Mouse (Mus musculus) gastrocnemius, postnatal 25 days (tissue): ENCODE results near the gene Tnfsf9. TPM values are rescaled to one million over a fixed set of nuclear protein-coding genes. Genes with fewer than 3 reads are reported as not detected.

Source experiments
- DNase-seq: peaks from one replicate; pipeline ENCODE4 v3.0.0; 2022
- total RNA-seq, 2 experiments: library from RNA; stranded (reverse); gene quantifications; 1 replicate in 1 of 2; 2 replicates in 1 of 2; pipeline ENCODE4 v1.2.3; 2021

Tnfsf9 gene
- total RNA-seq, 2 experiments from 2014 or later, result 0.27 to 0.41 TPM

- DNase-seq, result no peak
Observed at GRCm38 (mm10) chr17:57134693-57135092, 29.6 kb downstream of the Tnfsf9 start.

- no peak for DNase-seq
Observed at GRCm38 (mm10) chr17:57135635-57136034, 30.5 kb downstream of the Tnfsf9 start.

GRCm38 (mm10) chr17:57138676-57139075 lies 33.6 kb downstream of the Tnfsf9 start:
- no peak for DNase-seq

GRCm38 (mm10) chr17:57139708-57140107 lies 34.6 kb downstream of the Tnfsf9 start:
- DNase-seq, result no peak

GRCm38 (mm10) chr17:57143704-57144103 lies 38.6 kb downstream of the Tnfsf9 start:
- DNase-seq, result no peak

- no peak for DNase-seq
Observed at GRCm38 (mm10) chr17:57145115-57145514, 40.0 kb downstream of the Tnfsf9 start.

GRCm38 (mm10) chr17:57148343-57148742 lies 43.2 kb downstream of the Tnfsf9 start:
- DNase-seq, result no peak

GRCm38 (mm10) chr17:57148994-57149803 lies 44.1 kb downstream of the Tnfsf9 start, which contains the start of gene Cd70:
Gene Cd70, minus strand, starts transcription at chr17:57149777.
- DNase-seq, result no peak

- no peak for DNase-seq
Observed at GRCm38 (mm10) chr17:57153006-57153405, 47.9 kb downstream of the Tnfsf9 start.

GRCm38 (mm10) chr17:57153787-57154186 lies 48.7 kb downstream of the Tnfsf9 start:
- DNase-seq, result no peak

Other genes starting within 250 kb of the Tnfsf9 start
- not detected for gene Acsbg2, start 230.9 kb upstream of the Tnfsf9 start, total RNA-seq
- gene 1700061G19Rik, start 229.8 kb upstream of the Tnfsf9 start, total RNA-seq, result not detected
- 10 to 100 TPM; 16.0 to 16.5 TPM for gene Mllt1, start 169.9 kb upstream of the Tnfsf9 start, total RNA-seq
- not detected for gene Acer1, start 123.2 kb upstream of the Tnfsf9 start, total RNA-seq
- gene Clpp, start 115.0 kb upstream of the Tnfsf9 start, total RNA-seq, result 10 to 100 TPM; 29.8 to 31.3 TPM
- 10 to 100 TPM; 24.4 to 28.3 TPM for gene Alkbh7, start 108.0 kb upstream of the Tnfsf9 start, total RNA-seq
- not detected for gene Pspn, start 105.3 kb upstream of the Tnfsf9 start, total RNA-seq
- gene Gtf2f1, start 94.0 kb upstream of the Tnfsf9 start, total RNA-seq, result 10 to 100 TPM; 16.1 to 18.7 TPM
- gene Gm17949, start 93.9 kb upstream of the Tnfsf9 start, total RNA-seq, result not detected
- 10 to 100 TPM; 23.4 to 24.1 TPM for gene Khsrp, start 73.8 kb upstream of the Tnfsf9 start, total RNA-seq
- not detected for gene Slc25a41, start 63.7 kb upstream of the Tnfsf9 start, total RNA-seq
- under 1 TPM; 0.77 to 0.99 TPM for gene Crb3, start 46.2 kb upstream of the Tnfsf9 start, total RNA-seq
- gene Slc25a23, start 45.5 kb upstream of the Tnfsf9 start, total RNA-seq, result 10 to 100 TPM; 35.8 to 48.9 TPM
- gene Dennd1c, start 26.8 kb upstream of the Tnfsf9 start, total RNA-seq, result 1 to 10 TPM in 1 of 2 experiments, under 1 TPM in 1; 0.31 to 1.2 TPM
- 1 to 10 TPM; 1.1 to 1.3 TPM for gene Tubb4a, start 17.5 kb upstream of the Tnfsf9 start, total RNA-seq
- not detected for gene Cd70, start 44.5 kb downstream of the Tnfsf9 start, total RNA-seq
- gene Tnfsf14, start 88.9 kb downstream of the Tnfsf9 start, total RNA-seq, result not detected
- 10 to 100 TPM in 1 of 2 experiments, 1 to 10 TPM in 1; 2.5 to 26.2 TPM for gene C3, start 122.8 kb downstream of the Tnfsf9 start, total RNA-seq
- 10 to 100 TPM; 20.7 to 22.7 TPM for gene Gpr108, start 143.1 kb downstream of the Tnfsf9 start, total RNA-seq
- 100 to 1,000 TPM; 132 to 134 TPM for gene Trip10, start 144.1 kb downstream of the Tnfsf9 start, total RNA-seq
- gene Vav1, start 173.8 kb downstream of the Tnfsf9 start, total RNA-seq, result under 1 TPM; 0.33 to 0.56 TPM